Mouse (Mus musculus): Measurements from ENCODE around the gene Tsc22d3.

GRCm38 (mm10) chrX:140500306-140500705 lies 100.2 kb downstream of the Tsc22d3 start:
- TF ChIP-seq CTCF (IDR thresholded peaks at IDR 0.05; ENCODE audit: low read depth) (no peak), EP300 (optimal IDR thresholded peaks at IDR 0.05) (no peak)

Data from stomach, postnatal 0 days (tissue).